Mouse (Mus musculus) splenic B cell, adult 2 months (primary cell): Measurements from ENCODE around the gene Tox2.
A peak's percentile ranks its signal among the peaks of the same experiment; 100 is the strongest.

ENCODE experiments used
- DNase-seq: peaks from one replicate; pipeline ENCODE4 v3.0.0-alpha.2; 2011; ENCODE audit warnings: low read depth, low spot score
- H3K27me3 ChIP-seq: 2 replicates; pipeline ENCODE4 v1.6.1; 2012; ENCODE audit warnings: mild to moderate bottlenecking, low read length, moderate library complexity, mixed read lengths; ENCODE audit not compliant: control insufficient read depth, poor library complexity, insufficient read depth, severe bottlenecking
- H3K36me3 ChIP-seq: 2 replicates; pipeline ENCODE4 v1.6.1; 2012; ENCODE audit warnings: mild to moderate bottlenecking, low read length, moderate library complexity, mixed read lengths; ENCODE audit not compliant: control insufficient read depth, poor library complexity, insufficient read depth, severe bottlenecking

Gene Tox2

DNA sequence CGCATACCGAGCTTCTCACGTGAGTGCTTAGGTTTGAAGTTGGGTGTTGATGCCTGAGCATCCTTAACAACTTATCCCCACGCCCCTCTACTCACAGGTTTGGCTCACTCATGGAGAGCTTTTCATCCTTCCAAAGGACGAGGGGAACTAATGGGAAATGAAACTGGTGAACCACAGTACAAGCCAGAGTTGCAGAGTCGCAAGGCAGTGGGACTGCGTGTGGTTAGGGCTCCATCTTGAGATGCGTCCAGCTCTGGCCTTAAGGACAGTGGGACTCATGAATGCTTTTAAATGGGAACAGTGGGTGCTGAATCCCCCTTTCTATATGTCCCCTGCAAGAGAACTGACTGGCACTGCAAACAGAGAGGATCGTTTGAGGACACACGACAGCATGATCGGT is 17.8 kb downstream of the Tox2 start:
- Histone ChIP-seq H3K36me3 (no peaks in the 10 kb centered on the region), H3K27me3 (no peaks in the 10 kb centered on the region)
- DNase-seq, result no peak

GRCm38 (mm10) chr2:163225302-163225701 is 22.4 kb downstream of the Tox2 start:
- DNase-seq, result no peak
- no peaks in the 10 kb centered on the region for H3K36me3 ChIP-seq
- H3K27me3 ChIP-seq, result no peaks in the 10 kb centered on the region

DNA sequence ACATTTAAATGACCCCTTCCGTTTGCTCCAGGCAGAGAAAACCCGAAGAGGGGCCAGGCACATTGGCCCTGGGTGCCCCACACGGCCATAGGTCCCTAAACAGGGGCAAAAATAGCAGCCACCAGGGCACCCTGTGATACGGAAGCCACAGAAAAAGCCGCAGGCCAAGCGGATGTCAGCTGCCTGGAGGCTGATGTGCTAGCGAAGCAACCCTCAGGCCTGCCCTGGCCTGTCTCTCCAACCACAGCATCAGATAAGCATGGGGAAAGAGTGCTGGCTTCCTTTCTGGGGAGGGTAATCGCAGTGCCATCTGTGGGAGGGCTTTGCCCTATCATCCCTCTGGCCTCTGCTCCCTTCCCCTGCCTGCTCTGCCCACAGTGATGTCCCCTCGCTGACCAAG is 26.1 kb downstream of the Tox2 start:
- no peaks in the 10 kb centered on the region for H3K36me3 ChIP-seq
- peak; percentile 3 for DNase-seq
- H3K27me3 ChIP-seq, result no peaks in the 10 kb centered on the region

DNA sequence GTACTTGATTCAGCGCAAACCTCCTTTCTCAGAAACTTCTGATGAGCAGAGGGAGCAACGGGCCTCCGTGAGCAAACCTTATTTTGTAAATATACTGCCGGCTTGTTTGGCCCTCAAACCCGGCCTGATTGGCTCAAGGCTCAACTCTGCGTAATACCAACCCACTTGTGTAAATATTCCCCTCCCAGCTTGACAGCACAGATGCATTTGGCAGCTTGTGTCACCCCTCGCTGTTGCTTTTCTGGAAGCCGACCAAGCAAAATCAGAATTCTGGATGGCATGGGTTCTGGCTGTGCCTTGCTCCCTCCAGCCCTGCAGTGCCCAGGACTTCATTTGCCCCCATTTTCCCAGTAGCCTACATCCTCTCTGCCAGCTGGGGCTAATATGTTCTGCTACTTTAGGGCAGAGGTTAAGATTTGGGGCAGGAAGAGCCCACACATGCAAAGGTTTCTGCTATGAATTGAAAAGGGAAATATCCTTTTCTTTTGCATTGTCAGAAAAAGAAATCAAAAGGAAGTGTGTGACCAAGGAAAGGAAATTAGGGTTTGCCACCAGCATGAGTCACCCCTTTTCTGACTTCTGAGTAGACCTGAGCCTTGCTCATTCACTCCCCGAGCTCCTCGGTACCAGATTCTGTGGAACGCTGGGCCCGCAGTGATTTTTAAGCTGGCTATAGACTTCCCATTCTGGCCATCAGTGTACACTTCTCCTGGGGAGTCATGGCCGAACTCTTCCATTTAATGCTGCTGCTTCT is 29.0 kb downstream of the Tox2 start:
- no peaks in the 10 kb centered on the region for H3K36me3 ChIP-seq
- no peak for DNase-seq
- no peaks in the 10 kb centered on the region for H3K27me3 ChIP-seq

GRCm38 (mm10) chr2:163233666-163234065 is 30.7 kb downstream of the Tox2 start:
- DNase-seq, result no peak
- Histone ChIP-seq H3K36me3 (no peaks in the 10 kb centered on the region), H3K27me3 (no peaks in the 10 kb centered on the region)

DNA sequence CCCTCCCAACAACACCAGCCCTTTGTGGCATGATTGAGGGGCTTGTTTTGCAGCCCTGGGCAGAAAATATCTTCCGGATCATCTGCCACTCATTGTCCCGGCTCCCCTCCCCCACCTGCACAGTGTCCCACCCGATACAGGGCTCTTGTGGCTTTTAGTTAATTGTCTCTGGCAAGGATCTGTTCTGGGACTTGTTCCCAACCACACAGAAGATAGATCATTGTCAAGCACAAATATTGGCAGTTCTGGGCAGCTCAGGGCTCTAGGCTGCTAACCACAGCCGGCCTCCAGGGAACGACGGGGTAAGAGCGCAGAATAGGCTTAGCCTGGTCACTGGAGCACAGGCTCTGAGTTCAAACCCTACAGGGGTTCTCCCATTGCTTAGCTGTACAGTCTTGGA is 33.1 kb downstream of the Tox2 start:
- Histone ChIP-seq H3K27me3 (no peaks in the 10 kb centered on the region), H3K36me3 (no peaks in the 10 kb centered on the region)
- DNase-seq, result no peak

DNA sequence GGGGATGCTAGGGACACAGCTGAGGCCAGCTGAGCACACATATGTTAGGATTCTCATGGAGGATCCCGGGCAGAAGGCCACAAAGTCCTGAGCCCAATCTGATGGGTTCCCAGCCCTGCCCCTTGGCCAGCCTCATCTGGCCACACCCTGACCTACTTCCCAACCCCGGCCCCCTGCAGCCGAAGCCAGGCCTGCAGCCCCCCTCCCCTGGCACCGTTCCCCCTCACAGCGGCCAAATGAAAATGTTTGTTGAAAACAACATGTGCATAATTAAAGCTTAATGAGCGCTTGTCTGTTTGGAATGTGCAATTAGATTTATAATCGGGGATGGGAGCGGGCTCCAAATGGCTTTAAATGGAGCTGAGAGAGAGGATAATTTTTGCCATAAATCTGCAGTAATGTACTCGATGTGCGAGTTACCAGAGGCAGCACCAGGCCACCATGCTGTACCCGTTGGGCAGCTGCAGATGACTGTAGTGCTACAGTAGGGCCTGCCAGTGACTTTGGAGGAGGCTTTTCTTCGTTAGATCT is 35.1 kb downstream of the Tox2 start:
- no peak for DNase-seq
- Histone ChIP-seq H3K36me3 (no peaks in the 10 kb centered on the region), H3K27me3 (no peaks in the 10 kb centered on the region)

DNA sequence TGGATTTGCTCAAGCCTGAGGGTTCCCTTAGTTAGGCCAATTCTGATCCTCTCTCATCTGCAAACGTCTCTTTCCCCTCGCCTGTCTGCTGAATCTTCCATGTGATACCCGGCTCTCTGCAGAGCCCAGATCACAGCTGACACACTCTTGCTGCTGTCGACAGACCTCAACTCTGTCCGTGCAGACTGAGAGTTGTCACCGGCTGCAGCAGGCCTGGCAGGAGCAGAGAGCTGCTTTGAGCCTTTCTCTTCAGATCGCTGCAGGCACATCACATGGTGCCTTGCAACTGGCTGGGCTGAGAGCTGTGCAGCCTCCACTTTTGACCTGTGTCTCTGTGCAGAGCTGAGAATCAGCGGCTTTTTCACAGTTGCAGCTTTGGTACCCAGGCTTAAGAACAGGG is 37.0 kb downstream of the Tox2 start:
- Histone ChIP-seq H3K27me3 (no peaks in the 10 kb centered on the region), H3K36me3 (no peaks in the 10 kb centered on the region)
- no peak for DNase-seq

- no peak for DNase-seq
- Histone ChIP-seq H3K27me3 (no peaks in the 10 kb centered on the region), H3K36me3 (no peaks in the 10 kb centered on the region)
Observed at GRCm38 (mm10) chr2:163241867-163242266, 38.9 kb downstream of the Tox2 start.

DNA sequence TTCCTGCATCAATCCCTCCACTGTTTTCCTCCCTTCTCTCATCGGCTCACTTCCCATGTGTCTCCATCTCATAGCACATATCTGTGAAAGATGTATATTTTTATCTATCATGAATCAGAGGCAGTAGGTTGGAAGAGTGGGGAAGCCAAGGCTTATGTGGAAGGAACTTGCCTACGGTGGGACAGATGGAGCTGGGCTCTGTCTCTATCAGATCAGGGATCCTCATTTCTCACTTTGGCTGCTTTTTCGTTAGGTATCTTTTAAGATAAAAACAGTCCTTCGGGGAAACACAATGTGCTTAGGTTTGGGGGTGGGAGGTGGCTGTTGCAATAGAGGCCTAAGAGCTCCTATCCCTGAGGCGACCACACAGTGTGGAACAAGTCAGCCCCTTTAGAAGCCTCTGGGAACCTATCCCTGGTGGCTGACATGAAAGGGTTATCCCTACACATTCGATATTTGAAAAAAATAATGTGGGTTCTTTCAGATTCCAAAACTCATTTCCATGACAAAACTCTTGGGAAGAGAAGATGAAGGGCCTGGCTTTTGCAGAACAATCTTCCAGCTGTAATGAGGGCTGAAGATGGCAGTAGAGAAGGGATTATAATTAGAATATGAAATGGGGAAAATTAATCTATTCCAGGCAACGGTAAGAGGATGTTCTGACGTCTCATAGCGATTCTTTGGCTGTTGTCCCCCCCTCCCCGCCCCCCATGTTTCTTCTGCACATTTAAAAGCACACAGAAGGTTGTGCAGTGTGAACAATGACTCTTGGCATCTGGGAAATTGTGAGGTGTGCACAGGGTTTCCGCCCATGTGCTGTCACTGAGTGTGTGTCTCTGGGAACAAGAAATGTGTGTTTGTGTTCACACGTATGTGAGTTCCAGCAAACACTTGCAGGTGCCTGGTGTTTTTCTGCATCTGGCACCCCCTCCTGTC is 41.3 kb downstream of the Tox2 start:
- DNase-seq, result no peak
- H3K27me3 ChIP-seq, result no peaks in the 10 kb centered on the region
- H3K36me3 ChIP-seq, result no peaks in the 10 kb centered on the region

- H3K36me3 ChIP-seq, result no peaks in the 10 kb centered on the region
- H3K27me3 ChIP-seq, result no peaks in the 10 kb centered on the region
- no peak for DNase-seq
Observed at GRCm38 (mm10) chr2:163248912-163249311, 46.0 kb downstream of the Tox2 start.

- no peak for DNase-seq
Observed at GRCm38 (mm10) chr2:163252645-163253044, 49.7 kb downstream of the Tox2 start.

DNA sequence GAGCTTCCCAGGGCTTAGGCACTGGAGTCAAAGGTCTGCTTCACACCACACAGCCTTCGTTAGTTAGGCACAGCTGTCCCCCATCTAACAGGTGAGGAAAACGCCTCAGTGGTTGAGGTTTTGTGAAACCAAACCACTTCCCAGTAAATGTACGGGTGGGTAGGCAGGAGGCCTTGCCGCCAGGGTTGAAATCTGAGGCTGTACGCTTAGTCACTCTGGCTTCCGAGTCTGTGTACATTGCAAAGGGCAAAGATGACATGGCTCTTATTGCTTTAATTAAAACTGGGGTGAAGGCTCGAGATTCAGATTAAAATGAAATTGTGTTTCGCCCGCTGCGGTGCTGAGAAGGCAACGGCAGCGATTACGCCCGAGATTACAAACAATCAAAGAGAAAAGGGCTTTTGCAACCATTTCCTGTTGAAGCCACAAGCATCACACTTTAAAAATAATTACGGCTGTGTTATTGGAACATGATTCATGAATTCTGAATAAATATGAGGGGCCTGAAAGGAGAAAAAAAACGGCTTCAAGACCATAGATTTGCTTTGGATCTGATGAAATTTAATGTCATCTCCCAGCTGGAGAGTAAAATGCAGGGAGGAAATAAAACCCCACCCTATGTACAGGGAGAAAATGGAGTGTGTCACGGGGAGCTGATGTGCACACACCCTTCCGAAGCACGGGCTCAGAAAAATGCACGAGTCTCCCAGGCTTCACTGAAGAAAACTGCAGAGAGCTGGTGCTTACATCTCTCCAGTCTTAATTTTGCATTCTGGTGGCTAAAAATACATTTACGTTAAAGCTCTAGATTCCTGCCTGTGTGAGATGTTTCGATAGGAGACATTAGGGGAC is 50.5 kb downstream of the Tox2 start:
- DNase-seq, result peak; percentile 23
- no peaks in the 10 kb centered on the region for H3K36me3 ChIP-seq
- no peaks in the 10 kb centered on the region for H3K27me3 ChIP-seq

More at GRCm38 (mm10) chr2:163252645-163253044, 49.7 kb downstream of the Tox2 start:
- no peaks in the 10 kb centered on the region for H3K27me3 ChIP-seq
- H3K36me3 ChIP-seq, result no peaks in the 10 kb centered on the region

DNA sequence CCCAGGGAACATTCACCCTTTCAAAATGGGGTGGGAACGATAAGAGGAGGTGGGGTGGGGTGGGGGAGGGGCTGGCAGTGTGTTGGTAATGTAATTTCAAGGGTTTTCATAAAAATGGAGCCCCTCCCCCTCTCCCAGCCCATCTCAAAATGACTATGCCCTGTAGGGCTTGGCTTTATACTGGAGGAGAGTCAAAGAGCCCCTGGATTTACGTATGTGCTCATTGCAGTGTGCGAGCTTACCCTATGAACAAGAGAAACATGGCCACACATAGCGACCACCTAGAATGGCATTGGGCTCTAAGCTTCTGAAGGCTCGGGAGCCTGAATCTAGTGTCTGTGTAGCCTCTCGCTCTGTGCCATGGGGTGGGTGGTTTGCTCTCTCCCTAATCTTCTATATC is 51.3 kb downstream of the Tox2 start:
- DNase-seq, result no peak
- Histone ChIP-seq H3K27me3 (no peaks in the 10 kb centered on the region), H3K36me3 (no peaks in the 10 kb centered on the region)
